Mouse (Mus musculus): ENCODE data around the gene Asb6. TPM values are rescaled to one million over a fixed set of nuclear protein-coding genes. Genes with fewer than 3 reads are reported as not detected.
A peak's percentile ranks its signal among the peaks of the same experiment; 100 is the strongest.

The Asb6 gene
- polyA plus RNA-seq, 1 experiment from 2014 or later, result 32.8 TPM

DNA sequence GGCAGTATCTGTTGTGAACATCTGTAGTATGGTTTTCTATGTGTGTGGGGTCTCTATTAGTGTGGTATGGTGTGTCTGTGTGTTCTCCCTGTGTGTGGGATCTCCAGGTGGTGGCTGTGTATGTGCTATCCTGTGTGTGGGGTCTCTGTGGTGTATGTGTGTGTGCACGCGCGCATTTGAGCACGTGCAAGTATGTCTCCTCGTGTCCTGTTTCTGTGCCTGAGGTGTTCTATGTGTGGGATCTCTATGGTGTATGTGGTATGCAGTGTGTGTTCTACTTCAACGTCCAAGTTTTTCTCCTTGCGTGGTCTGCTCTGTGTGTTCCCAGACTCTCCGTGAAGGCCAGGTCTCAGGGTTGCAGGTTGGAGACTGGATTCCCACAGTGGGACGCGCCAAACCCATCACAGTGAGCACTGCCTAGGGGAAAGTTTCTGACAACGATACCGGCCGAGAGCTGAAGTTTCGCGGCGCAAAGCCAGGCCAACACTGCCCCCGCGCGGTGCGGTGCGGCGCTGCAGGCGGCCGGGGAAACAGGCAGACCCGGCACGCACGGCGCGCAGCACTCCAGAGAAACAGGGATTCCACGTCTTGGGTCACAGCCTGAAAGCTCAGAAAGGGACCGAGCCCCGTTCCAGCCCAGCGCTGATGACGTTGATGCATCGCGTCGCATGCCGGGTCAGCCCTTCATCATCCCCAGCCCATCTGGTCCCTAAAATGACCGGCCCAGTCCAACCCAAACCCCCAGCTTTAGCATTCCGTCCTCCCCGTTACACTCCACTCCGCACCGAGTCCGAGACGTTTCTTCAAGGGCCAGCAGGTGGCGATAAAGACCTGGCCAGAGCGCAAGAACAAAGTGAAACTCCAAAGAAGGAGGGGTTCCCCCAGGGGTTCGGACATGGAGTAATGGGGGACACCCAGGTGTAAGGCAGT is 35.7 kb downstream of the Asb6 start:
- 4% methylated on average over 48 of the region's 48 CpGs for WGBS
- Histone ChIP-seq H3K27me3 (no peaks in the 10 kb centered on the region), H3K4me1 (peaks cover 38% of the 10 kb centered on the region), H3K9me3 (no peaks in the 10 kb centered on the region), H3K4me2 (peak overlapping the region; percentile 71), H3K27ac (peak overlapping the region; percentile 71), H3K36me3 (no peaks in the 10 kb centered on the region), H3K4me3 (peak overlapping the region; percentile 44), H3K9ac (peak overlapping the region; percentile 44; the same call in 1 of the 2 replicates)
- peak; percentile 69 for ATAC-seq (ENCODE audit: insufficient number of reproducible peaks, low FRiP score, low TSS enrichment, low read depth)

DNA sequence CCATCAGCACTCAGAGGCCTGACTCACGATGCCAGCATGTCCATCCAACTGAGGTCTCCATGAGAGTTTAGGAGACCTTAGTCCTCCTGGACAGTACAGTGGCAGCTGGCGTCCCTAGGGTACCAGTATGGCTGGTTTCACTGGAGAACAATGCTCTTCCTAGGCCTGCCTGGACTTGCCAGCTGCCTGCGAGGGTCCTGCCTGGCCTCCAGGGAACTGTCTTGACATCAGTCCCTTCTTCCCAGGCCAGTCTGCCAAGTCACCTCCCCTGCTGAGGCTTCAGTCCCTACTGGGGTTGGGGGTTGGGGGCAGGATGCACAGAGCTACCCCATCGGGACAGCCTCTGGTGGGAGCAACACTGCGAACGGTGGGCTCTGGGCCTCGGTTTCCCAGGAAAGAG is 38.1 kb downstream of the Asb6 start:
- no peak for ATAC-seq (ENCODE audit: insufficient number of reproducible peaks, low FRiP score, low TSS enrichment, low read depth)
- H3K36me3 ChIP-seq, result no peaks in the 10 kb centered on the region
- H3K4me3 ChIP-seq, result no peak overlapping the region
- no peaks in the 10 kb centered on the region for H3K9me3 ChIP-seq
- H3K27ac ChIP-seq, result no peak overlapping the region
- H3K27me3 ChIP-seq, result no peaks in the 10 kb centered on the region
- H3K4me1 ChIP-seq, result peaks cover 38% of the 10 kb centered on the region
- no peak overlapping the region for H3K4me2 ChIP-seq
- H3K9ac ChIP-seq, result no peak overlapping the region
- WGBS, result 78% methylated on average over 7 of the region's 7 CpGs

DNA sequence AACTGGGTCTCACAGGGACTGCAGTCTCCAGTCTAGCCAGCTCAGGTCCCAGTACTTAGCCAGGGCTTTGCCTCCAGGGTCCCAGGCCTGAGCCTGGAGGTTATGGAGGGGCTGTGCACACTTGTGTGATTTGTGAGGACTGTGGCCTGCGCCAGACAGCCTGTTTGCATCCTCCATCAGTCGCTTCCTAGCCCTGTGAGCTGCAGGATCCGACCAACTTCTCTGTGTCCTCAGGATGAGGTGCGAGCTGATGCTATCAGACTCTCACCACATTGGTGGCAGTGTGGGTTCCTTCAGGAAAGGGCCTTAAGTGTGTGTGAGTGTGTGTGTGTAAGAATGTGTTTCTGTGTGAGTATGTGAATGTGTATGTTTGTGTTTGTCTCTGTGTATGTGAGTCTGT is 42.7 kb downstream of the Asb6 start:
- WGBS, result 62% methylated on average over 4 of the region's 4 CpGs
- Histone ChIP-seq H3K4me3 (no peak overlapping the region), H3K9ac (no peak overlapping the region), H3K4me1 (peaks cover 38% of the 10 kb centered on the region), H3K27me3 (no peaks in the 10 kb centered on the region), H3K36me3 (no peaks in the 10 kb centered on the region), H3K27ac (no peak overlapping the region), H3K4me2 (no peak overlapping the region), H3K9me3 (no peaks in the 10 kb centered on the region)
- no peak for ATAC-seq (ENCODE audit: insufficient number of reproducible peaks, low FRiP score, low TSS enrichment, low read depth)

DNA sequence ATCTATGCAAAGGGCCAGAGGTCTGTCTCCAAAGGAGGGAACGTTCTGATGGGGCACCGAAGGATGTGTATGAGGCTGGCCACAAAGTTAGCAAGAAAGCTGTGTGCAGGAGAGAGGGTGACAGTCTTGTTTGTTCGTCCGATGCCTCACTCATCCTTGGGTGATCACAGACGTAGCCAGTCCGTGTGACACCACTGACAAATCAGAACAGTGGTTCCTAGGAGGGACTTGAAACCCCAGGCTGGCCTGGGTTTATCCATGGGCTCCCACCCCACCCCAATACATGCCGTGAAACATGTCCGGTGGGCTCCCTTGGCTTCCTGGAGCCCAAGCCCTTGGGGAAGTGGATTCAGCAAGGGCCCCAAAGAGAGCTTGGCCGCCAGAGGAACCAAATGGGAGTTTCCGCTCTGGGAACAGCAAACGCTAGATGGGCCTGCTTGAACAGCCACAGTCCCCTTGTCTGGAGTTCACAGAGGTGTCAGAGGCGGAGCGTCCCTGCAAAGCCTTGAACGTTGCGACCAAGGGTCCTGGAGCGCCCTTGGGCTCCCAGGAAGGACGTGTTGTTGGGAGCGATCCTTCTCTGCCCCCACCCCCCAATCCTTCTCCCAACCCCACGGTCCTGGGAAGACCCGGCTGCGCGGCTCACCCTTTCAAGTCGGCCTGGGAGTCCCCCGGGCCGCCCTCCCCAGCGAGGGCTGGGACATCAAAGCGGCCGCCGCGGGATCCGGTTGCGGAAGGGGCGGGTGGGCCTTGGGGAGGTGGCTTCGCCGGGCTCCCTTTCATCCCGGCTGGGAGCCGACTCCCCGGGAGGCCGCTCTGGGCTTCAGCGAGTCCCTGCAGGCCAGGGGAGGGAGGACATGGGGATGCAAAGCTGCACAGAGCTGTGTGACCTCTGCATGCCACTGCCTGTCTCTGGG is 45.8 kb downstream of the Asb6 start:
- Histone ChIP-seq H3K27ac (peak overlapping the region; percentile 76), H3K36me3 (no peaks in the 10 kb centered on the region), H3K4me2 (peak overlapping the region; percentile 57), H3K9ac (peak overlapping the region; percentile 41; the same call in 1 of the 2 replicates), H3K4me3 (peak overlapping the region; percentile 29), H3K9me3 (no peaks in the 10 kb centered on the region), H3K4me1 (peaks cover 30% of the 10 kb centered on the region), H3K27me3 (no peaks in the 10 kb centered on the region)
- ATAC-seq (ENCODE audit: insufficient number of reproducible peaks, low FRiP score, low TSS enrichment, low read depth), result no peak
- WGBS, result 12% methylated on average over 38 of the region's 40 CpGs

DNA sequence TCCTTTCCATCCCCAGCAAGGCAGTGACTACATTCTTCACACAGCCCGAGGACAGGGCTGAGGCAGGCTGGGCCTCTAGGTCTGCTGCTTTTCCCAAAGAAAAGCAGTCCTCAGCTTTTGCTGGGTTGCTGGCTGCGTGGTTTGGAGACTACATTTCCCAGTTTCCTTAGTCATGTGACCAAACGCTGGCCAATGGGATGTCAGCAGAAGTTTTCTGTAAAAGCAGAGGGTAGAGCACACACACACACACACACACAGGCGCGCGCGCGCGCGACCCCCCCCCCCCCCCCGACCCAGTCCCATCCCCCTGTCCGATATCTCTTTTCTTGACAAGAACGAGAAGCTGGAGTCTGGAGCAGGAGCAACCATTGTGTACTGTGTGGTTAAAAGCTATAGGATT is 46.8 kb downstream of the Asb6 start:
- no peaks in the 10 kb centered on the region for H3K36me3 ChIP-seq
- H3K4me1 ChIP-seq, result peaks cover 30% of the 10 kb centered on the region
- WGBS, result under 1% methylated on average over 12 of the region's 13 CpGs
- H3K4me2 ChIP-seq, result peak overlapping the region; percentile 50
- H3K9me3 ChIP-seq, result no peaks in the 10 kb centered on the region
- ATAC-seq (ENCODE audit: insufficient number of reproducible peaks, low FRiP score, low TSS enrichment, low read depth), result peak; percentile 52; the same call in 1 of the 2 replicates
- peak overlapping the region; percentile 27 for H3K4me3 ChIP-seq
- H3K27me3 ChIP-seq, result no peaks in the 10 kb centered on the region
- H3K27ac ChIP-seq, result peak overlapping the region; percentile 76
- H3K9ac ChIP-seq, result 0 out of 2 replicates have a peak overlapping the region, but pooled peaks have one; percentile 31

DNA sequence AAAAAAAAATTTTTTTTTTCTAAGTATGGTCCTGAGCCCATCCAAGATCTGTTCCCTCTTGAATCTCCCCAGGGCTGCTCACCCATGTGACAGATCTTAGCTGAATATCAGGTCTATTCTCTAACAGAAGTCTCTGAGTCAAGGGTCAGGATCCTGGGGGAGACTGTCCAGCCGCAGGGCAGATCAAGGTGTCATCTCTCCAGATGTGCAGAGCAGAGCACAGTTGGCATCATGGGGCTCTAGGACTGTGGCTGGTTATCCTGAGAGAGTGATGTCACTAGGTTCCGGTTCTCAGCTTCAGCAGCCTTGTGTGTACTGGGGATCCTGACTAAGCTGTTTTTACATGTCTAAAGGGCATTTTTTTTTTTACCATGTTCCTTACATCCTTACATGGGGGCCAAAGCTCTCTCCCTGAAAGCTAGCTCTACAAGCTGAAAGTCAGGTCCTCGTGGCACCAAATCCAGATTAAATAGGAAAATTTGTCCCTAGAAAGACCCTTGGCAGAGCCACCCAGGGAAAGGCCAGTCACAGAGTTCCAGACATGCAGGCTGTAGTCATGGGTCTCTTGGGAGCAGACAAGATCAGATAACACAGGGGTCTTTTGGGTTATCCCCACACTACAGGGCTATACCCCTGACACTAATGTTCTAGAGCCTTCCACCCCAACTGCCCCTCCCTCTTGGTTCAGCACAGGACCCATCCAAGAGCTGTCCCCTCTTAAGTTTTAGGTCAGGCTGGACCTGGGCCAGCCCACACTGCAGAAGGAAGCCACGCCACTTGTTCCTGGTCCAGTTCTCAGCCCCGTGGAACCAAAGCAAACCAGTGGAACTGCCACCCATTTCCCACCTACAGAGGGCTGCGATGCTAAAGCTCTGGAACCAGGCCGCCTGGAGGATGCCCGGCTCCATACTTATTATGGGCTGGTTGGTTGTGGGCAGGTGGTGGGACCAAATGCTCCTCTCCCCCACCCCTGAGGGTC is 47.5 kb downstream of the Asb6 start:
- H3K27ac ChIP-seq, result peak overlapping the region; percentile 76
- H3K9ac ChIP-seq, result 0 out of 2 replicates have a peak overlapping the region, but pooled peaks have one; percentile 31
- H3K36me3 ChIP-seq, result no peaks in the 10 kb centered on the region
- peaks cover 30% of the 10 kb centered on the region for H3K4me1 ChIP-seq
- H3K4me3 ChIP-seq, result peak overlapping the region; percentile 27; the same call in 1 of the 2 replicates
- 72% methylated on average over 8 of the region's 8 CpGs for WGBS
- no peak for ATAC-seq (ENCODE audit: insufficient number of reproducible peaks, low FRiP score, low TSS enrichment, low read depth)
- no peaks in the 10 kb centered on the region for H3K27me3 ChIP-seq
- H3K9me3 ChIP-seq, result no peaks in the 10 kb centered on the region
- H3K4me2 ChIP-seq, result peak overlapping the region; percentile 50

DNA sequence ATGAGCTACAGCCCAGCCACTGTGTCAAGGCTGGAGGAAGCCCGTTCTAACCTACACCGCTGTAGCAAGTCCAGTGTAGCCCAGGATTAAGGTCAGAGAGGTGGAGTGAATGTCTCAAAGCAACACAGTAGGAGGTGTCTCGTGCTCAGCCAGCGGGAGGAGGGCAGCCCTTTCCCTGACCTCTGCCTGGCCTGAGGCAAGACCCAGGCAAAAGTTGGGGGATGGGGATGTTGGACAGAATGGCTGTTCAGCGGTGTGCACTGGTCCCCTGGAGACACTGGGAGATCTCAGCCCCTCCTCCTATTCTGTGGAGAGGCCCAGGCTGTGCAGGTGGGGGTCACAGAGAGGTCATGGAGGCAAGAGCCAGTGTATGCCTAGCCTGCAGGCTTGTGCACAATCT is 50.9 kb downstream of the Asb6 start:
- H3K27me3 ChIP-seq, result no peaks in the 10 kb centered on the region
- no peak overlapping the region for H3K27ac ChIP-seq
- H3K4me3 ChIP-seq, result no peak overlapping the region
- no peak for ATAC-seq (ENCODE audit: insufficient number of reproducible peaks, low FRiP score, low TSS enrichment, low read depth)
- H3K4me2 ChIP-seq, result no peak overlapping the region
- no peaks in the 10 kb centered on the region for H3K36me3 ChIP-seq
- no peak overlapping the region for H3K9ac ChIP-seq
- H3K9me3 ChIP-seq, result no peaks in the 10 kb centered on the region
- peaks cover 12% of the 10 kb centered on the region for H3K4me1 ChIP-seq
- 13% methylated on average over 5 of the region's 5 CpGs for WGBS

DNA sequence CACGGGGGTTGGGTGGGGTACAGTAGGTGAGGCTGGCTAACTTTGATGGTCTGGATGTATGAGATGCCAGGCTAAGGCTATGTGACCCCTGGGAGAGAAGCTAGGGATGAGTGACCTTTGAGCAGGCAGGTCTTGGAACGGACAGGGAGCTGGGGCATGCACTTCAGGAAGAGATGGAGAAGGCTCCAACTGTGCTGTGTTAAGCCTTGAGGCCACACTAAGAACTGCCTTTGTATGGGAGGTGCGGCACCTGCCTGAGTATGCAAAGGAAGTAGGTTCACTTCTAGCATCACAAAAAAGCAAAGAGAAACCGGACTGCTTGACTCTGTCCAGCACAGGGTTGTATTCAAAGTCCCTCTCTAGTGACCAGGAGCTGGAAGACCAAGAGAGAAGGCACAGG is 51.9 kb downstream of the Asb6 start:
- Histone ChIP-seq H3K27me3 (no peaks in the 10 kb centered on the region), H3K4me3 (no peak overlapping the region), H3K9me3 (no peaks in the 10 kb centered on the region), H3K9ac (no peak overlapping the region), H3K4me1 (peaks cover 4% of the 10 kb centered on the region), H3K27ac (no peak overlapping the region), H3K36me3 (no peaks in the 10 kb centered on the region), H3K4me2 (no peak overlapping the region)
- 76% methylated on average over 4 of the region's 4 CpGs for WGBS
- ATAC-seq (ENCODE audit: insufficient number of reproducible peaks, low FRiP score, low TSS enrichment, low read depth), result no peak

DNA sequence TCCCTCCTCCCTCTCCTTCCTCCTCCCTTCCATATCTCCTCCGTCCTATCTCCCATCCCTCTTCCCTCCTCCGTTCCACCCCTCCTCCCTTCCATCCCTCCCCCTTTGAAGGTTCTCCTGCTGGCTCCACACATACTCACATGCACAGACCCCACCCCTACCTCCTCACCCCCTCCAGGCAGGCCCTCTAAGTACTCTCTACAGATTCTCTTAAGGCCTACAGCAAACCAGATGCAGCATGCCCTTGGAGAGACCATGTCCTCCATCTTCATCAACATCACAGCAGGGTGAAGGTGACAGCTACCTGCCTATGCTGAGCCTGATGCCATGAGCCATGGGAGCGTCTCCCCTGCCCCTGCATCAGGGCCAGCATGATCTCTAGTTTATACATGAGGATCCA is 52.9 kb downstream of the Asb6 start:
- Histone ChIP-seq H3K4me2 (no peak overlapping the region), H3K4me1 (peaks cover 6% of the 10 kb centered on the region; the same call in 1 of the 2 replicates), H3K9ac (no peak overlapping the region), H3K27me3 (no peaks in the 10 kb centered on the region), H3K36me3 (no peaks in the 10 kb centered on the region), H3K27ac (no peak overlapping the region), H3K4me3 (no peak overlapping the region), H3K9me3 (no peaks in the 10 kb centered on the region)
- 76% methylated on average over 3 of the region's 3 CpGs for WGBS
- ATAC-seq (ENCODE audit: insufficient number of reproducible peaks, low FRiP score, low TSS enrichment, low read depth), result no peak

DNA sequence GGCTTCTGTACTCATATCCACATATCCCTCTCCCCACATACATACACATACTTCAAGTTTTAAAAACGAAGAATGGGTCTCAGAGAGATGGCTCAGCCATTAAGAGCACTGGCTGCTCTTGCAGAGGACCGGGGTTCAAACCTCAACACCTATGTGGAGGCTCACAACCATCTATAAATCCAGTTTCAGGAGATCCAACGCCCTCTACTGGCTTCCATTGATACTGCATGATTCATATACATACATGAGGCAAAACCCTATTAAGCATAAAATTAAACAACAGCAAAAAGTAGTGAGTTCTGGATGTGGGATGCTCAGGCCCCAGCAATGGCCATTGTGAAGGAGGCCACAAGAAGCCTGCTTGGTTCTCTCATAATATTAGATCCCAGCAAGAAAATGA is 54.2 kb downstream of the Asb6 start:
- Histone ChIP-seq H3K27me3 (no peaks in the 10 kb centered on the region), H3K27ac (no peak overlapping the region), H3K4me1 (peaks cover 19% of the 10 kb centered on the region), H3K9ac (no peak overlapping the region), H3K4me3 (no peak overlapping the region), H3K4me2 (no peak overlapping the region), H3K9me3 (no peaks in the 10 kb centered on the region), H3K36me3 (no peaks in the 10 kb centered on the region)
- WGBS, result 57% methylated on average over 3 of the region's 3 CpGs
- ATAC-seq (ENCODE audit: insufficient number of reproducible peaks, low FRiP score, low TSS enrichment, low read depth), result no peak
